Mouse (Mus musculus) lung, postnatal 0 days (tissue): ENCODE measurements at regions not wholly inside any gene's neighbourhood (a gene's known extent, or its start where the extent isn't known, plus 50 kb on each side); places are given as distances from the start of the nearest gene placed in this dataset.

Experiments used
- ATAC-seq: fragments of 200-750 bp; cut with Nextera tagmentation; 2 replicates; pipeline ENCODE4 v1.8.0; 2017; ENCODE audit warnings: moderate library complexity
- DNase-seq: peaks from one replicate; pipeline ENCODE4 v3.0.0-alpha.2; 2016; ENCODE audit warnings: low spot score
- H3K27ac ChIP-seq: fragments of 300-500 bp; sonication (generic); 2 replicates; pipeline ENCODE4 v1.5.1; 2014; ENCODE audit warnings: antibody characterized with exemption, mild to moderate bottlenecking, low read length, mixed read lengths
- H3K27me3 ChIP-seq: fragments of 300-500 bp; sonication (generic); replicated peaks from 2 replicates; pipeline ENCODE4 v1.6.1; 2014; ENCODE audit warnings: low read length, mixed read lengths; ENCODE audit not compliant: insufficient read depth
- H3K36me3 ChIP-seq: fragments of 300-500 bp; sonication (generic); 2 replicates; pipeline ENCODE4 v1.6.1; 2014; ENCODE audit warnings: low read length, mixed read lengths; ENCODE audit not compliant: insufficient read depth
- H3K4me1 ChIP-seq: fragments of 300-500 bp; sonication (generic); 2 replicates; pipeline ENCODE4 v1.6.1; 2014; ENCODE audit warnings: antibody characterized with exemption, low read depth, low read length, mixed read lengths; ENCODE audit not compliant: insufficient read depth
- H3K4me2 ChIP-seq: fragments of 300-500 bp; sonication (generic); replicated peaks from 2 replicates; pipeline ENCODE4 v1.6.1; 2014; ENCODE audit warnings: low read depth, mild to moderate bottlenecking, low read length, moderate library complexity, mixed read lengths
- H3K4me3 ChIP-seq: fragments of 300-500 bp; sonication (generic); 2 replicates; pipeline ENCODE4 v1.5.1; 2014; ENCODE audit warnings: low read depth, low read length
- H3K9ac ChIP-seq: fragments of 300-500 bp; sonication (generic); replicated peaks from 2 replicates; pipeline ENCODE4 v1.6.1; 2014; ENCODE audit warnings: low read depth, mild to moderate bottlenecking
- H3K9me3 ChIP-seq: fragments of 300-500 bp; sonication (generic); 2 replicates; pipeline ENCODE4 v1.6.1; 2016; ENCODE audit warnings: low read length, mixed read lengths
- CTCF ChIP-seq: IDR thresholded peaks from 2 replicates; pipeline ENCODE4 v1.5.1; 2016; ENCODE audit warnings: antibody characterized with exemption, mild to moderate bottlenecking
- EP300 ChIP-seq: IDR thresholded peaks from 2 replicates; pipeline ENCODE4 v1.6.1; 2016; ENCODE audit warnings: antibody characterized with exemption, mild to moderate bottlenecking, control low read depth
- WGBS: fragments of 180-500 bp; shearing (Covaris S2); extraction: QIAGEN DNeasy Blood & Tissue Kit; methylation state at CpG from one replicate; pipeline ENCODE4 v1.1.7; 2014; 5-methylcytosine and 5-hydroxymethylcytosine counted together

DNA sequence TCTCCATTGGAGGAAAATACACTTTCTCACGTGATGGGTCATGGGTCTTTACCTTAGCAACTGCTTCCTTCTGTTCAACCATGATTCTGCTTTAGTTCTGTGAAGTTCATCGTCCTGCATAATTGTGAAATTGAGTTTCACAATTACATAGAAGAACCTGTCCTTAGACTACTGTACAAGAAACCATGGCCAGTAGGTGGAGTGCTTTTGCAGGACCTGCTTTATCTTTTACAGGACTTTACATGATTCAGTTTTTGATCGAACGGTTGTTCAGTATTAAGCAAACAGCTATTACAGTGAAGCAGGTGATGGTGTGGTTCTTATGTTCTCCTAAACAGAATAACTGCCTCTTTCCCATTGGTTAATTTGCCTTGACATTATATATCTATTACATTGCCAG is 910.2 kb upstream of the Tacstd2 start:
- TF ChIP-seq CTCF (no peak), EP300 (no peak)

DNA sequence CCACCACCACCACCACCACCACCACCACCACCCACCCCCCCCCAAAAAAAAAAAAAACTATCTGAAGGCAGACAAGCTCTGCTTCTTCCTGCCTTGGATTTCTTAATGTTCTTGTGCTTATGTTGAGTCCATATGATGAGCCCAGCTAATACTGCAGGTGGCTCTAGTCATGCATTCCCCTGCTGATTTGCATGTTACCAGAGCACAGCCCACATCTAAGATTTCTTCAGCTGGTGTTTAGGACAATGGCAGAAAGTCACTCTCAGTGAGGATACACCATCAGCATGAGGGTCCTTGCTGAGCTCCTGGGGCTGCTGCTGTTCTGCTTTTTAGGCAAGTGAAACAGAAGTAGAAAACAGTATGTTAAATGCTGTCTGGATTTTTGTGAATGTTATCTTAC is 901.6 kb upstream of the Tacstd2 start:
- no peaks in the 10 kb centered on the region for H3K4me1 ChIP-seq
- no peaks in the 10 kb centered on the region for H3K9me3 ChIP-seq
- H3K27ac ChIP-seq, result no peak overlapping the region
- no peak overlapping the region for H3K4me2 ChIP-seq
- no peak overlapping the region for H3K4me3 ChIP-seq
- no peak overlapping the region for H3K9ac ChIP-seq
- TF ChIP-seq EP300, result no peak
- no peak for TF ChIP-seq CTCF
- H3K27me3 ChIP-seq, result no peaks in the 10 kb centered on the region
- no peaks in the 10 kb centered on the region for H3K36me3 ChIP-seq
- ATAC-seq (no peak), DNase-seq (no peak)

More for the DNA sequence above, 910.2 kb upstream of the Tacstd2 start:
- no peak overlapping the region for H3K27ac ChIP-seq
- H3K4me2 ChIP-seq, result no peak overlapping the region
- 74% methylated on average over 4 of the region's 4 CpGs for WGBS
- H3K9me3 ChIP-seq, result no peaks in the 10 kb centered on the region
- H3K9ac ChIP-seq, result no peak overlapping the region
- no peaks in the 10 kb centered on the region for H3K27me3 ChIP-seq
- H3K36me3 ChIP-seq, result no peaks in the 10 kb centered on the region
- no peak overlapping the region for H3K4me3 ChIP-seq
- ATAC-seq (no peak), DNase-seq (no peak)
- no peaks in the 10 kb centered on the region for H3K4me1 ChIP-seq
